Comparison of ENCODE assay signal across 7 mouse cellular contexts in genomic region chr8:85461377-85461776, GRCm38 (mm10). TPM values are rescaled to one million over a fixed set of nuclear protein-coding genes. Genes with fewer than 3 reads are reported as not detected.
DNase-seq lines count a peak whose midpoint lies in the region; ATAC-seq and TF ChIP-seq lines count a peak whose summit lies in the region.

No protein-coding gene starts in this region.

- no peak for TF ChIP-seq EP300 in ES-Bruce4 (IDR thresholded peaks at IDR 0.05; ENCODE audit: insufficient read depth, low read depth, low read length)

- no peak for TF ChIP-seq POLR2A in kidney, adult 2 months (IDR thresholded peaks at IDR 0.05; ENCODE audit: low read depth, low read length)
- no peak for TF ChIP-seq POLR2A in ES-Bruce4 (IDR thresholded peaks at IDR 0.05; ENCODE audit: insufficient read depth, low read length)
- TF ChIP-seq POLR2A in bone marrow, adult 2 months (IDR thresholded peaks at IDR 0.05; ENCODE audit: borderline replicate concordance, control insufficient read depth, low read depth, low read length), result no peak

- no peaks in the 10 kb centered on the region for H3K36me3 ChIP-seq in kidney, adult 2 months (ENCODE audit: control insufficient read depth, insufficient read depth, low read length)
- no peaks in the 10 kb centered on the region for H3K36me3 ChIP-seq in kidney, embryonic 15.5 days
- H3K36me3 ChIP-seq in ES-Bruce4 (ENCODE audit: control insufficient read depth, insufficient read depth, low read length, poor library complexity, severe bottlenecking), result no peaks in the 10 kb centered on the region

- H3K4me2 ChIP-seq in kidney, embryonic 15.5 days, result no peak overlapping the region

- H3K9me3 ChIP-seq in kidney, embryonic 15.5 days (replicated peaks), result no peaks in the 10 kb centered on the region
- no peaks in the 10 kb centered on the region for H3K9me3 ChIP-seq in ES-Bruce4 (replicated peaks; ENCODE audit: control insufficient read depth, insufficient read depth, low read length, poor library complexity, severe bottlenecking)

- peak; percentile 54 for TF ChIP-seq CTCF in kidney, adult 2 months (conservative IDR thresholded peaks at IDR 0.05; ENCODE audit: insufficient read depth, insufficient read length, low read depth, low read length)
- peak; percentile 57 for TF ChIP-seq CTCF in ES-Bruce4 (IDR thresholded peaks at IDR 0.05; ENCODE audit: low read depth, low read length)
- TF ChIP-seq CTCF in bone marrow, adult 2 months (IDR thresholded peaks at IDR 0.05; ENCODE audit: control insufficient read depth, insufficient read depth, low read length), result peak; percentile 57

- no peak for DNase-seq in kidney, adult 2 months
- DNase-seq in lung, postnatal 14 days, result peak; percentile 22
- no peak for DNase-seq in MN1 (ENCODE audit: low spot score)
- DNase-seq in right cerebral cortex, adult 18-20 months, result no peak

- ATAC-seq in kidney, embryonic 15.5 days (replicated peaks; ENCODE audit: low FRiP score), result no peak

- H3K4me3 ChIP-seq in kidney, adult 2 months (ENCODE audit: insufficient read depth, low read depth, low read length), result no peak overlapping the region
- no peak overlapping the region for H3K4me3 ChIP-seq in kidney, embryonic 15.5 days (replicated peaks)
- H3K4me3 ChIP-seq in ES-Bruce4 (ENCODE audit: low read depth, low read length), result no peak overlapping the region
- no peak overlapping the region for H3K4me3 ChIP-seq in bone marrow, adult 2 months (replicated peaks; ENCODE audit: control insufficient read depth, low read depth, low read length)

- H3K9ac ChIP-seq in kidney, embryonic 15.5 days, result no peak overlapping the region
- H3K9ac ChIP-seq in ES-Bruce4 (ENCODE audit: low read depth, poor library complexity, severe bottlenecking), result no peak overlapping the region

- H3K4me1 ChIP-seq in kidney, adult 2 months (ENCODE audit: control insufficient read depth, insufficient read depth, low read length), result peaks cover 8% of the 10 kb centered on the region
- no peaks in the 10 kb centered on the region for H3K4me1 ChIP-seq in kidney, embryonic 15.5 days
- no peaks in the 10 kb centered on the region for H3K4me1 ChIP-seq in ES-Bruce4 (ENCODE audit: control insufficient read depth, insufficient read depth, low read length)
- H3K4me1 ChIP-seq in bone marrow, adult 2 months (ENCODE audit: control insufficient read depth, insufficient read depth, low read length), result no peaks in the 10 kb centered on the region

- WGBS in kidney, adult 2 months, result 85% methylated on average over 3 of the region's 3 CpGs
- WGBS in kidney, embryonic 15.5 days, result 82% methylated on average over 3 of the region's 3 CpGs
- WGBS in bone marrow, adult 2 months, result 75% methylated on average over 3 of the region's 3 CpGs

- H3K27ac ChIP-seq in kidney, adult 2 months (ENCODE audit: insufficient read depth, low read depth, low read length), result no peak overlapping the region
- H3K27ac ChIP-seq in kidney, embryonic 15.5 days, result no peak overlapping the region
- H3K27ac ChIP-seq in ES-Bruce4 (ENCODE audit: insufficient read depth, low read length), result peak overlapping the region; percentile 64; the same call in 1 of the 2 replicates
- no peak overlapping the region for H3K27ac ChIP-seq in bone marrow, adult 2 months (ENCODE audit: control insufficient read depth, insufficient read depth, low read depth, low read length, poor library complexity)

- no peaks in the 10 kb centered on the region for H3K27me3 ChIP-seq in kidney, adult 2 months (replicated peaks; ENCODE audit: control insufficient read depth, insufficient read depth, low read length)
- no peaks in the 10 kb centered on the region for H3K27me3 ChIP-seq in kidney, embryonic 15.5 days
- H3K27me3 ChIP-seq in ES-Bruce4 (ENCODE audit: control insufficient read depth, insufficient read depth, low read length, poor library complexity, severe bottlenecking), result no peaks in the 10 kb centered on the region

RNA-seq across cellular contexts. Expression of gene 4921524J17Rik, which starts 28.7 kb away (rescaled TPM):
- polyA plus RNA-seq in kidney, adult 2 months (2012; rRNA removed), result 4.2 and 6.9 TPM in 2 replicates
- 42.8 and 46.2 TPM in 2 replicates for polyA plus RNA-seq in kidney, embryonic 15.5 days (2015; fragmentation: Nextera tagmentation; extraction: Ambion mirVana)
- 56.8 and 57.7 TPM in 2 replicates for polyA plus RNA-seq in ES-Bruce4 (2011; ENCODE audit: insufficient read depth, insufficient read length, low read depth, missing spikeins)
- polyA plus RNA-seq in bone marrow, adult 2 months (2011; ENCODE audit: insufficient read depth, insufficient read length, low replicate concordance, missing spikeins), result 7.5 and 13.8 TPM in 2 replicates

RNA-seq across cellular contexts. Expression of gene Gpt2, which starts 31.0 kb away (rescaled TPM):
- 51.5 and 55.9 TPM in 2 replicates for polyA plus RNA-seq in kidney, adult 2 months (2012; rRNA removed)
- 21.4 and 21.5 TPM in 2 replicates for polyA plus RNA-seq in kidney, embryonic 15.5 days (2015; fragmentation: Nextera tagmentation; extraction: Ambion mirVana)
- 29.1 and 31.1 TPM in 2 replicates for polyA plus RNA-seq in ES-Bruce4 (2011; ENCODE audit: insufficient read depth, insufficient read length, low read depth, missing spikeins)
- polyA plus RNA-seq in bone marrow, adult 2 months (2011; ENCODE audit: insufficient read depth, insufficient read length, low replicate concordance, missing spikeins), result 0.52 and 4.0 TPM in 2 replicates
